Mouse (Mus musculus) forebrain, embryonic 14.5 days (tissue): ENCODE measurements at regions not wholly inside any gene's neighbourhood (a gene's known extent, or its start where the extent isn't known, plus 50 kb on each side); places are given as distances from the start of the nearest gene placed in this dataset.

ENCODE experiments used
- ATAC-seq: fragments of 200-750 bp; cut with Nextera tagmentation; 2 replicates; pipeline ENCODE4 v1.8.0; 2017; ENCODE audit warnings: mild to moderate bottlenecking, moderate library complexity
- DNase-seq: peaks from one replicate; pipeline ENCODE4 v3.0.0-alpha.2; 2015; ENCODE audit warnings: low spot score
- H3K27ac ChIP-seq: fragments of 300-500 bp; sonication (generic); 2 replicates; pipeline ENCODE4 v1.5.1; 2014; ENCODE audit warnings: low read depth, mild to moderate bottlenecking, control low read depth, low read length, moderate library complexity
- H3K27me3 ChIP-seq: fragments of 300-500 bp; sonication (generic); replicated peaks from 2 replicates; pipeline ENCODE4 v1.6.1; 2014; ENCODE audit warnings: low read length, control low read depth, mixed read lengths; ENCODE audit not compliant: control insufficient read depth, insufficient read depth
- H3K36me3 ChIP-seq: fragments of 300-500 bp; sonication (generic); 2 replicates; pipeline ENCODE4 v1.6.1; 2014; ENCODE audit warnings: low read length, control low read depth; ENCODE audit not compliant: control insufficient read depth, insufficient read depth
- H3K4me1 ChIP-seq: fragments of 300-500 bp; sonication (generic); 2 replicates; pipeline ENCODE4 v1.6.1; 2014; ENCODE audit warnings: antibody characterized with exemption, low read length, control low read depth; ENCODE audit not compliant: control insufficient read depth, insufficient read depth
- H3K4me2 ChIP-seq: fragments of 300-500 bp; sonication (generic); 2 replicates; pipeline ENCODE4 v1.6.1; 2014; ENCODE audit warnings: mild to moderate bottlenecking, control low read depth, low read length
- H3K4me3 ChIP-seq: fragments of 300-500 bp; sonication (generic); 2 replicates; pipeline ENCODE4 v1.5.1; 2014; ENCODE audit warnings: low read depth, low read length, control low read depth
- H3K9ac ChIP-seq: fragments of 300-500 bp; sonication (generic); 2 replicates; pipeline ENCODE4 v1.6.1; 2014; ENCODE audit warnings: mild to moderate bottlenecking, low read length, control low read depth, moderate library complexity
- H3K9me3 ChIP-seq: fragments of 300-500 bp; sonication (generic); replicated peaks from 2 replicates; pipeline ENCODE4 v1.6.1; 2016; ENCODE audit warnings: low read length, control low read depth, mixed read lengths; ENCODE audit not compliant: control insufficient read depth
- WGBS: fragments of 180-500 bp; shearing (Covaris S2); extraction: QIAGEN DNeasy Blood & Tissue Kit; methylation state at CpG from one replicate; pipeline ENCODE4 v1.1.7; 2014; 5-methylcytosine and 5-hydroxymethylcytosine counted together

DNA sequence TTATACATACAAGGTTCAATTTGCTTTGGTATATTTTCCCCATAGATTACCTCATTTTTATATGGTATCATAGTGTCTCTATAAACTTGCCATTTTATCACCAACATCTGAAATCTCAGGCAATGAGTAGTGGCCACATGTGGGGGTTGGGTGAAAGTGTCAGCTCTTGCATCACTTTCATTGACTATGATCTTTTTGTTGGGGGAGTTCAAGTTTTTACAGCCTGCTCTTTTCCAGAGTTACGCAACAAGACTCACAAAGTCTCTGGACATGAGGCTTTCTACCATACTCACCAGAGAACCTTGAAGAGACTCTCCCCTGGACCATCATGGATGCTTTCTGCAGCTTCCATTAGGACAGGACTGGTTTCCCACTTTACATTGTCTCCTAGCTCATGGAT is 106.1 kb upstream of the Rmdn2 start:
- H3K27me3 ChIP-seq: no peaks in the 10 kb centered on the region
- no peak overlapping the region for H3K4me2 ChIP-seq
- ATAC-seq: no peak
- H3K36me3 ChIP-seq: no peaks in the 10 kb centered on the region
- no peak overlapping the region for H3K4me3 ChIP-seq
- WGBS: 98% methylated on average over 1 of the region's 1 CpGs
- H3K9ac ChIP-seq: no peak overlapping the region
- H3K27ac ChIP-seq: no peak overlapping the region
- no peaks in the 10 kb centered on the region for H3K4me1 ChIP-seq
- H3K9me3 ChIP-seq: no peaks in the 10 kb centered on the region
- no peak for DNase-seq

DNA sequence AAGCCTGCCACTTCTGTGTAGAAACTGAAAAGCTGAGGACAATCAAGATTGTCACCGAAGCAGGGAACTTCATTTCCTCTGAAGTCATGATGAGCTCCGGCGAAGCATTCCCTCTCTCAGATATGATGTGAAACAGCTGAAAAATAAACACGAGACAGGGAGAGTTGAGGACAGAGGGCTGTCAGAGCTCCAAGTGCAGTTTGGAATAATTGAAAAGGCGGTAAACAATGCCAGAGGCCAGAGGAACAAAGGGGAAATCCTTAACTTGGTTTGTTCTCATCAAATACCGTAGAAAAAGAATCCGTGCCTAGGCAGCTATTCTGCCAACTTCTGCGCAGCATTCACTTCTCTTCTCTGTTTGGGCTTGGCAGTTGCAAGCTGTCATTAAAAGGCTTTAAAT is 102.4 kb upstream of the Rmdn2 start:
- Histone ChIP-seq H3K4me3 (no peak overlapping the region), H3K27me3 (no peaks in the 10 kb centered on the region), H3K4me1 (no peaks in the 10 kb centered on the region), H3K36me3 (no peaks in the 10 kb centered on the region), H3K9ac (no peak overlapping the region), H3K27ac (no peak overlapping the region), H3K4me2 (no peak overlapping the region), H3K9me3 (no peaks in the 10 kb centered on the region)
- DNase-seq: peak; percentile 24
- WGBS: 66% methylated on average over 8 of the region's 8 CpGs
- no peak for ATAC-seq

DNA sequence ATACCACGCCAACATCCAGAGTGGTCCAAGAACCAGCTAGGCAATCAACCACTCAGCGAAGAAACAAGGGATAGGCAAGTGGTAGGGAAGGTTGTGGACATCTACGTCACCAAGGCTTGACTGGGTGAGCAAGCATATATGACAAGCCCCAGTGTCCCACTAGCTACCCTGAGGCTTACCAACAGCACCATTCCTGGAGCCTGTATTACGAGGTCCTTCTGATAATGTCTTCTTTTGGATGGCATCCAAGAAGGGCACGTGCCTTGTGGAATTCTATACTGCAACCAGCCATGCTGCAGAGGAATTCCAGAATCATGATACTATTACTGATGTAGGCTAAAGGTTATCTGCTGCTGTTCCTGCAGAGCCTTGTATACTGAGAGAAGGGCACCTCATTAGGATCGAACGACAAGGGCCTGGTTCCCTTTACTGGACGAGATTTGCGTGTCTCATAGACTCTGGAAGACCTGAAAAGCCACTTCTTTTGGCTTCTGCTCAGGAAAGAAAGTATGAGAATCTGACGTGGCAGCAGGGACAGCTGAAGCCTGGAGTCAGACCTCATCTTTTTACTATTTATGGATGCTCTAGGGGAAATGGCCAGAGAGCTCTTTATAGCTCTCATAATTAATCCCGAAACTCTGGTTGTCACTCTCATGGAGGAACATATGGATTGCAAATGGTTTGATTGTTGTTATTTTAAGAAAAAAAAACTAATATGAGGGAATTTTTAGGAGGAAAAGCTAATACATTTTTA is 101.5 kb upstream of the Rmdn2 start:
- H3K36me3 ChIP-seq: no peaks in the 10 kb centered on the region
- ATAC-seq: peak; percentile 15; the same call in 1 of the 2 replicates
- no peak overlapping the region for H3K4me2 ChIP-seq
- no peaks in the 10 kb centered on the region for H3K4me1 ChIP-seq
- H3K27me3 ChIP-seq: no peaks in the 10 kb centered on the region
- no peak overlapping the region for H3K9ac ChIP-seq
- H3K4me3 ChIP-seq: no peak overlapping the region
- no peak overlapping the region for H3K27ac ChIP-seq
- DNase-seq: no peak
- H3K9me3 ChIP-seq: no peaks in the 10 kb centered on the region
- WGBS: 80% methylated on average over 11 of the region's 11 CpGs

DNA sequence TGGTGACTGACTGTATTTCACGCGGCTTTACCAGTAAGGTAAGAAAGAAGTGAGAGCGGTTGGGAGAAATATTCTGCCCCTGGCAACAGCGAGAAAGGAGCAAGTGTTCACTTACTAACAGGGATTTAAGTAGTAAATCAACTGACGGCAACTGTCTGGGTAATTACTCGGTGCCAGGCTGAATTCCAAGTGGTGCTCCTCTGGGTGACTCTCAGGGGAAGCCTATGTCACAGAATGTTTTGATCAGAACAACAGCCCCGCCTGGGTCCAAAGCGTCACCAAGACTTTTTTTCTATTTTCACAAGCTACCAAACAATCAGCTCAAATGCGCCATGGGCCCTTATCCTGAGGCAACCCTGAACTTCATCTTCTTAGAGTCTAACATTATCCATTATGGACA is 100.4 kb upstream of the Rmdn2 start:
- H3K4me1 ChIP-seq: no peaks in the 10 kb centered on the region
- no peak overlapping the region for H3K4me2 ChIP-seq
- no peak overlapping the region for H3K9ac ChIP-seq
- no peak overlapping the region for H3K4me3 ChIP-seq
- H3K9me3 ChIP-seq: no peaks in the 10 kb centered on the region
- no peak overlapping the region for H3K27ac ChIP-seq
- DNase-seq: no peak
- WGBS: 83% methylated on average over 9 of the region's 9 CpGs
- no peaks in the 10 kb centered on the region for H3K27me3 ChIP-seq
- H3K36me3 ChIP-seq: no peaks in the 10 kb centered on the region
- ATAC-seq: no peak

DNA sequence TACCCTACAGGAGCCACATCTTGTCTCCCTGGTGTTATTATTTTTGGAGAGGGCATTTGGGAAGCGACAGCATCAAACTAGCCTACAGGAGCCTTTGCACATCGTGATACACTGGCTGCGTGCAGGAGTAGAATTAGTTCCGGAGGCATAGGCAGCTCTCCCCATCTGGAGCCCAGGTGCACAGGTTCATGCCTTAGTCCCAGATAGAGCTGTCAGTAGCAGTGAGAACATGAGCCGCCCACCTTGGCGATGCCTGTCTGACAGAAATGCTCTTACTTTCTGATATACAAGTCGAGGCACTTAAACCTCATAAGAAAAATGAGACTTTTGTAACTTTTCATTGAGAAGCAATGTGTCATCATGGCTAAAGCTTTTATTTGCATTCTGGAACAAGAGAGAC is 97.6 kb upstream of the Rmdn2 start:
- H3K9ac ChIP-seq: no peak overlapping the region
- no peak overlapping the region for H3K27ac ChIP-seq
- DNase-seq: no peak
- H3K9me3 ChIP-seq: no peaks in the 10 kb centered on the region
- ATAC-seq: no peak
- H3K36me3 ChIP-seq: no peaks in the 10 kb centered on the region
- no peaks in the 10 kb centered on the region for H3K27me3 ChIP-seq
- H3K4me1 ChIP-seq: no peaks in the 10 kb centered on the region
- H3K4me3 ChIP-seq: no peak overlapping the region
- H3K4me2 ChIP-seq: no peak overlapping the region
- WGBS: 94% methylated on average over 7 of the region's 7 CpGs

DNA sequence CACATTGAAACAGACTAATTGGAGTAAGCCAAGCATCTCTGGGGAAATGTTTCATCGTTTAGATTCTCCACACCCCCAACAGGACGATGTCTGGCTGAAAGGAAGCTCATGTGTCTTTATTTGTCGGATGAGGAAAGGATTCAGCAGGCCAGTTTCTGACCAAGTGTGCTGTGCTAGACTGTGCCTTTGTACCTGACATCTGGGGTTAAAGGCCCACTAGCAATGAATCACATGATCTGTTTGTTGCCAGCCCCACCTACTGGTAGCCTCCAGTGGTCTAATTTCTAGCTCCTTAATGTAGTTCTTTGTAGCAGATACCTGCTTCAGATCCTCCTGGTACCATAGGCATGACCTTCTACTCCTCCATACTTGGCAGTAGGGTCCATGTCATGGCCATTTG is 93.5 kb upstream of the Rmdn2 start:
- DNase-seq (no peak), ATAC-seq (no peak)
- no peaks in the 10 kb centered on the region for H3K4me1 ChIP-seq
- H3K9me3 ChIP-seq: no peaks in the 10 kb centered on the region
- H3K9ac ChIP-seq: no peak overlapping the region
- WGBS: 72% methylated on average over 3 of the region's 3 CpGs
- no peak overlapping the region for H3K4me2 ChIP-seq
- no peaks in the 10 kb centered on the region for H3K27me3 ChIP-seq
- H3K36me3 ChIP-seq: no peaks in the 10 kb centered on the region
- no peak overlapping the region for H3K27ac ChIP-seq
- H3K4me3 ChIP-seq: no peak overlapping the region

DNA sequence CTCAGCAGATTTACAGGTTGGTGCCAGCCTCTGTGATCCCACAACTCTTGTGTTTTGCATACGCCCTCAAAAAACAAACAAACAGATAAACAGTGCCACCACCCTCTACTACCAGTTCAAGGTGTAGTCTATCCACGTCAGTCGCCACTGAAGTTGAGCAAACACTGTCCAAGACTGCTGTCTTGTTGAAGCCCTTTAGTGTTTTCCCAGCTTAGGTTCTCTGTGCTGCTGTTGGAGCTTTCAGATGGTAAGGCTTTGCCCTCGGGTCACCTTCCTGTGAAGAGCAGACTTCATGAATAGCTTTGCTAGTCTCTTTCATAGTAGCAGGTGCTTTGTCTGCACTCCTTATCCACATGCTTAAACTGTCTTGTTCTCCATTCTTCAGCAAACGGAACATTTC is 93.0 kb upstream of the Rmdn2 start:
- ATAC-seq (no peak), DNase-seq (no peak)
- Histone ChIP-seq H3K4me2 (no peak overlapping the region), H3K36me3 (no peaks in the 10 kb centered on the region), H3K27me3 (no peaks in the 10 kb centered on the region), H3K4me1 (no peaks in the 10 kb centered on the region), H3K27ac (no peak overlapping the region), H3K9ac (no peak overlapping the region), H3K9me3 (no peaks in the 10 kb centered on the region), H3K4me3 (no peak overlapping the region)
- WGBS: 84% methylated on average over 5 of the region's 5 CpGs

DNA sequence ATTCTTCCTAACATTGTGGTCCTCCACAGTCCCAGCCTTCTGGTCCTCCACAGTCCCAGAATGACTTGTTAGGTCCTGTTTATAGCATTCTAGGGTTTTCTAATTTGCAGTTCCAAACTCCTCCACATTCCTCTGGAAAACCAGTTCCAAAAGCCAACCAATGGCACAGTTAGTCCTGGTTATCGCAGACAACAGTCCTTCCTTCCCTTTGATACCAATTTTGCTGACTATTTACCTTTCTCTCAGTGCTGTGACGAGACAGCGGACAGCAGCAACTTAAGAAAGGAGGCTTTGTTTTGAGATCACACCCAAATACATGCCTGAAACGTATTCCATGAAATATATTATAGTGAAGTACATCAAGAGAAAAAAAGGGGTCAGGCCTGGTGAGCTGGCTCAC is 92.3 kb upstream of the Rmdn2 start:
- H3K36me3 ChIP-seq: no peaks in the 10 kb centered on the region
- ATAC-seq (no peak), DNase-seq (no peak)
- H3K4me3 ChIP-seq: no peak overlapping the region
- 79% methylated on average over 4 of the region's 4 CpGs for WGBS
- H3K27ac ChIP-seq: no peak overlapping the region
- no peak overlapping the region for H3K9ac ChIP-seq
- H3K4me1 ChIP-seq: no peaks in the 10 kb centered on the region
- H3K9me3 ChIP-seq: no peaks in the 10 kb centered on the region
- no peak overlapping the region for H3K4me2 ChIP-seq
- H3K27me3 ChIP-seq: no peaks in the 10 kb centered on the region

DNA sequence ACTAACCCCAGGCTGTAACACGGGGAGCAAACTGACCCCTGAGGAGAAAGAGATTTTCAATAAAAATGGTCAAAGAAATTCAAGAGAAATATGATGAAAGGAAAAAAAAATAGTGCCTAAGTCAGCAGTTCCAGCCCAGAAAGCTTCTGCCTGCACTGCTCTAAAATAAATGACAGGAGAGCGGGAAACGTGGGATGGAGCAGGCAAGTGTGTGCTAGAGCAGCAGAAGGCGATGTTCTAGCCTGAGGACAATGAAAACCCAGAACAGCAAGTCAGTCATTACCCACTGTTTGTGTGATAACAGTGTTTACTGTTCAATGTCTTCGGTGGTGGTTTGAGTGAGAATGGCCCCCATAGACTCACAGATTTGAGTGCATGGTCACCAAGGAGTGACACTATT is 91.4 kb upstream of the Rmdn2 start:
- H3K4me2 ChIP-seq: no peak overlapping the region
- WGBS: 92% methylated on average over 5 of the region's 5 CpGs
- no peak for DNase-seq
- no peak overlapping the region for H3K27ac ChIP-seq
- H3K36me3 ChIP-seq: no peaks in the 10 kb centered on the region
- H3K27me3 ChIP-seq: no peaks in the 10 kb centered on the region
- no peaks in the 10 kb centered on the region for H3K9me3 ChIP-seq
- H3K4me3 ChIP-seq: no peak overlapping the region
- no peaks in the 10 kb centered on the region for H3K4me1 ChIP-seq
- no peak for ATAC-seq
- H3K9ac ChIP-seq: no peak overlapping the region
